Mouse (Mus musculus) bone marrow macrophage, adult 2 months (primary cell): ENCODE measurements around the gene 1700024B05Rik.
"Not testable (repeated sequence)": the region's sequence is repeated elsewhere in the genome, so short reads cannot be mapped to it uniquely, and the experiment has no call there.

Experiments used
- CTCF ChIP-seq: IDR thresholded peaks from 2 replicates; pipeline ENCODE4 v1.5.1; 2012; ENCODE audit warnings: low read depth, mild to moderate bottlenecking, low read length, moderate library complexity
- POLR2A ChIP-seq: IDR thresholded peaks from 2 replicates; pipeline ENCODE4 v1.6.1; 2012; ENCODE audit warnings: mild to moderate bottlenecking, low read depth, low read length, borderline replicate concordance

DNA sequence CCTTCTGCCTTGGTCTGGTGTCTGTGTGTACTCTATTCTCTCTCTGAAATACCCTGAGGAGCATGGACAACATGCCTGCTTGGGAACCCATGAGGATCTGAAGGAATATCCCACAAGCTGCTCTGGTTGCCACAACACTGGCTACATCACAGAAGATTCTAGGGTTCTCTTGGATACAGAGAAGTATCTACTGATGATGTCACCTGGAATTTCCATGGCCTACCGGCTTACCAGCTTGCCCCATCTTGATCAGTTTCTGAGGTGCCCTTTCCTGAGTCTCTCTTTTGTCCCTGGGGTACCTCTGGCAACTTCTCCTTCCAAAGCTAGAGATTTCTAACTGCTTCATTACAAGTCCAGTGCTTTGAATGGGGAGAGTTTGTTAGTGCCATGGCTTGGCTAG, 24.0 kb downstream of the 1700024B05Rik start, which contains the start of gene Gm6401:
- TF ChIP-seq POLR2A, CTCF: not testable (repeated sequence)
